Mouse (Mus musculus) cerebellum, adult 9-11 months (tissue): ENCODE measurements at regions not wholly inside any gene's neighbourhood (a gene's known extent, or its start where the extent isn't known, plus 50 kb on each side); places are given as distances from the start of the nearest gene placed in this dataset.
"Not testable (repeated sequence)": the region's sequence is repeated elsewhere in the genome, so short reads cannot be mapped to it uniquely, and the experiment has no call there.

Source experiments
- DNase-seq: peaks from one replicate; pipeline ENCODE4 v3.0.0; 2022

DNA sequence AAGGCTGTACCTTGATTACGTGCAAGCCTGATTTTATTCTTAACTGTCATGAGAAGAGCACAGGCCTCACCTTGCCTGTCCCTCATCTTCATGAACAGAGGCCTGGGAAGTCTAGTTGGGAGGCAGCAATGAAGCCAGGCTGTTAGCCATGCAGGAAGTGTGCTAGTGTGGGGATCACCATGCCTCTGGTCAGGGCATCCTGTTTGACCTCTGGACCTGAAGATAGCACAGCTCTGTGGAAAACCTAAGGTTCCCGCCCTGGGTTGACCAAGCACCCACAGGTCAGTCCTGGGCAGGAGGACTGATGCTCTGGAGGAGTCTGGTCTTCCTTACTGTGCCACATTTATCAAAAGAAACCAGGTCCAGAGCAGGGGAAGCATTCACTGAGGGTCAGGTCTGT lies 157.6 kb downstream of the Gm906 start:
- DNase-seq: no peak

DNA sequence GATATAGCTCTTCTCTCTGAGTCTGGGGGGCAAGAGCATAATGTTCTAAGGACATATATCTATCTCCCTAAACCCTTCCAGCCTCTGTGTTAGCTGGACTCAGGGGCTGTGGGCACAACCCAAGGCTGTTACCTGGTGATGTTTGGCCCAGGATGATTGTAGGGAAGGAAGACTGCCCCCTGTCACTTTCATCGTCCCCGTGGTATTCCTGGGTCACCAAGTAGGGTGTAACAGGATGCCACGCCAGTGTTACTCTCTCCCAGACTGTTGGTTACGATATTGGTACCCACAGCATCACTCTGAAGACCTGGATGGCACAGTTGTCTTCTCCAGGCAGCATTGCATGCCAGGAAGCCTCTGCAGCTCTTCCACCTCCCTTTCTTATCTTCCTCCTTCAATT lies 185.3 kb downstream of the Gm906 start:
- DNase-seq: no peak

DNA sequence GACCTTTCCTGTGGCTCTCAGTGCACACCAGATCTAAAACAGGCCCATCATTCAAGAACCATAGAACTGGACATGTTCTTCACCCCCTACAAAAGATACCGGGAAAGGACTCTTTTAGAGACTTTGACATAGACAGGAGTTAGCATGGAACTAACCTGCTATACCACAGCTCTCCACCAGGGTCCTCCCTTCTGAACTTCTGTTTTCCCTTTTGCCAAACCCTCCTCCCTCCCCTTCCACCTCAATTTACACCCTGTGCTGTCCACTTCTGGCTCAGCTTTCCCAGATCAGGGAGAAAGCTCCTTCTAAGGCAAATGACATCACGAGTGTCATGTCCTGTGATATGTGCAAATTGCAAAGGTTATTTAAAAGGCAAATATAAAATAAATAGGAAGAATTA lies 185.7 kb downstream of the Gm906 start:
- DNase-seq: not testable (repeated sequence)

DNA sequence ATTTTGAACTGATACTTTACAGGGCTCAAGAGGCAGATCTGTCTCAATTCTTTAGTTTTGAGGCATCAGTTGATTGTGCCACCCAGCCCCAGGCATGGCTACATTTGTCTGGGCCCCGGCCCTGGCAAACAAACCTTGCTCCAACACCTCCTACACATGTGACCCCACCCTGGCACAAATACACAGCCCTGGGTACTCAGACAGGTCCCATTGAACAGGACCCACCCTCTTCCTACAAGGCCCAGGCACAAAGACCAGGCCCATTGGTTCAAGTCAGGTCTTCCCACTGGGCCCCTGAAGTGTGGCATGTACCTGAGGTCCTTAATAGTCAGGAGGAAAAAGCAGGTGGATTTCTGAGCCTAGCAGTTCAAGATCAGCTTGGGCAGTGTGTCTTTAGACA lies 190.4 kb downstream of the Gm906 start:
- not testable (repeated sequence) for DNase-seq

DNA sequence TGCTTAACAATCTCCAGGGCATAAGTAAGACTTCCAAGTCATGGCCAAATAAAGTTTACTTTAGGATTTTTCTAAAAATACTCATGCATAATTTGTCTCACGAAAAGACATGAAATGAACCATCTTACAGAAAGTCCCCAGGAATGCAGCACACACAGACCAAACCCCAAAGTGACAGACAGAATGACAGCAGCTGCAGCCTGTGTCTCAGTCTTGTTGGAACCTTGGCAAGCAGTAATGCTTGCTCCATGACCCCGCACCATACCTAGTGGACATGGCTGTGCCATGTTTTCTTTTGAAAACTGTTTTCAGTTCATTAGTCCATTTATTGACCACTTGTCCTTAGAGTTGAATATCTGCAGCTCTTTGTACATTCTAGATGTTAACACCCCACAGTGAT lies 191.1 kb downstream of the Gm906 start:
- not testable (repeated sequence) for DNase-seq

DNA sequence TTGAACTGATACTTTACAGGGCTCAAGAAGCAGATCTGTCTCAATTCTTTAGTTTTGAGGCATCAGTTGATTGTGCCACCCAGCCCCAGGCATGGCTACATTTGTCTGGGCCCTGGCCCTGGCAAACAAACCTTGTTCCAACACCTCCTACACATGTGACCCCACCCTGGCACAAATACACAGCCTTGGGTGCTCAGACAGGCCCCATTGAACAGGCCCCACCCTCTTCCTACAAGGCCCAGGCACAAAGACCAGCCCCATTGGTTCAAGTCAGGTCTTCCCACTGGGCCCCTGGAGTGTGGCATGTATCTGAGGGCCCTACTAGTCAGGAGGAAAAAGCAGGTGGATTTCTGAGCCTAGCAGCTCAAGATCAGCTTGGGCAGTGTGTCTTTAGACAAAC lies 198.4 kb downstream of the Gm906 start:
- not testable (repeated sequence) for DNase-seq

DNA sequence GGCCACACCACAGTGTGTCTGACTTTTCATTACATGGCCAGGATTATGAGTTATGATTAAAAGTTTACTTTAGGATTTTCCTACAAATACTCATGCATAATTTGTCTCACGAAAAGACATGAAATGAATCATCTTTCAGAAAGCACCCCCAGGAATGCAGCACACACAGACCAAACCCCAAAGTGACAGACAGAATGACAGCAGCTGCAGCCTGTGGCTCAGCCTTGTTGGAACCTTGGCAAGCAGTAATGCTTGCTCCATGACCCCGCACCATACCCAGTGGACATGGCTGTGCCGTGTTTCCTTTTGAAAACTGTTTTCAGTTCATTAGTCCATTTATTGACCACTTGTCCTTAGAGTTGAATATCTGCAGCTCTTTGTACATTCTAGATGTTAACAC lies 199.0 kb downstream of the Gm906 start:
- DNase-seq: not testable (repeated sequence)

DNA sequence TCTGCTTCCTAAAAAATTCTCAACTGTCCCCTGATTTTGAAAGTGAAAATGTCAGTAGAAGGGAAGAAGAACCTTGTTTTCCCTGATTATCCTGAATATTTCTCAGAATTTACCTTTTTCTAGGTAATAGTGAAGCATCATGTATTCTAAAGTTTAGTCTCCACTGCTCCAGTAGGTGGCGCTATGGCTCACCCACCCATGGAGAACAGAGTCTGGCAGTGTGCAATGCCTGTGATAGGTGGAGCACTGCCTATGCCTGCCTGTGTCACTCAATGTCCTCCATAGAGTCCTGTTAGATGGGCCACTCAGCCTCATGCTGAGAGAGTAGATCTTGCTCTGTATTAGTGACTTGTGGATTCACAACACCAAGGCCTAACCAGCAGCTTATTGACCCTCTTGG lies 218.4 kb downstream of the Gm906 start:
- no peak for DNase-seq

DNA sequence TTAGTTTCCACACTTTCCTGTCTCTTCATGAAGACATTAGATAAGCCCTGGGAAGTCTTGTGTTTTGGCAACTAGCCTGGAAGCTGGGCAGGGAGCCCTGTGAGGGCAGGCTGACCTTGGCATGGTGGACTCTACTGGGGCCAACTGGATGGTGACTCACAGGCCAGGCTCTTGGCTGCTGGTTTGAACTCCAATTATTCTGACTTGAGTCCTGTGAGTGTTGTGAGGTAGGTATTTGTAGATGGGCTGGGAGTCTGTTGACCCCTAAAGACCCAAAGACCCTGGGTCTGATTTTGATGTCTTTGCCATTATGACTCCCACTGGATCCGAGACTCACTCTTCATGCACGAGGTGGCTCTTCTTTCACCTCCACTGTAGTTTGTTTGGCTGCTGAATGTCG lies 208.9 kb upstream of the Gm30302 start:
- DNase-seq: not testable (repeated sequence)

DNA sequence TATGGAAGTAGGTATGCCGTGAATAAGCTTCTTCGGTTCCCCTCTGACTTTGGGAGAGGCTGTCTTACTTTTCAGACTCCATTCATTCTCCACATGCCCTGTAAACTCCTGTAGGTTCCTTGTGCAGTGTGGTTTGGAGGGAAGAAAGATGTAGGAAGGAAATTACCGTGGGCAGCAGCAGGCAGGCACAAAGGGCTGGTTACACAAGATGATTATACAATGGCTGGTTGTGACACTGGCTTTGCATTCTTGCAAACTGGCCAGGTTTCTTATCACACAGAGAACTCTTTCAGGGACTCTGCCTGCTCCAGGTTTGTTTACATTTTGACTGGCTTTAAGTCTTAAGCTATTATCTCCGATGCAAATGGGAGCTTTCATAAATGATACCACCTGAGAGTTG lies 167.3 kb upstream of the Gm30302 start:
- not testable (repeated sequence) for DNase-seq

DNA sequence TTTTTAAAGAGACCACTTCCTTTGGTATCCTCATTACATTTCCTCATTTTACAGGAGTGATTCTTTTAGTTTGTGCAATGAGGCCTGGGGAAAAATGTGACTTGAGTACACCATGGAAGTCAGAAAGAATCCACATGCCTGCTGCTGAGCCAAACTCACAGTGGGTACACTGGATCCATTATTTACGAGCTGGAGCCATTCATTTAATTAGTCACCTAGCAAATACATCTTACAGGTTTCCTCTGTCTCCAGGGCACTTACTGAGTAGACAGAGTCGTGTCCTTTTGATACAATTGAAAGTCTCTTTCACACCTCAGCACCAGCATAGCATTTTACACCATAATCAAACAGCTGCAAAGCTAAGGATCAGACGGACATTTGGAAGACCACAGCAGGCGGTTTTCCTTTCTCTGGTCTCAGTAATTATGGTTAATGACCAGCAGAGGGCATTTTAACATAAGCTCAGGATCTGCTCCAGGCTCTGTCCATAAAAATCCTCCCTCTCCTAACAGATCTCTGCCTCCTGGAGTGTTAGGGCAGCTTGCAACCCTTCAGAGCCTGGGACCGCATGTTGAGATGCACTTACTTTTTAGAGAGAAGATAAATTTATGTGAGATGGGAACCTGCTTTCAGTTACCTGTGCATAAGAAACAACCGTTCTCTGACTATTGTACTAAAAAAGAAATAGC lies 159.3 kb upstream of the Gm30302 start:
- peak; percentile 16 for DNase-seq

DNA sequence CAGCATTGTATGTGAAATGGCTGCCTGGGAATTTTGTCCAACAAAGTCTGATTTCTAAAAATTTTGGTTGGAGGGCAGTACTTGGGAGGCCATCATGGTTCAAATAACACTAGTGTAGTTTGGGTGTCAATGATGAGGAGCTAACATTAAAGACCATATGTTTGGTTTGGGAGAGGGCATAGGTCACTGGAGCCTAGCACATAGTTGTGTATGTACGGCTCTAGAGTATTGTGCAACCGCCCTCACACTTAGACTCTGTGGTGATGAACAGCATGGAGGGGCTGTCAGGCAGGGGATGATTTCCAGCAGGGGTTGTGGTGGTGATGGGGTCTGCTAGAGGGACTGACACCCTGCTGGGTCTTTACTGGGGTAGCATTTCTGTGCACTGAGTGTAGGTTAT lies 117.0 kb upstream of the Gm30302 start:
- DNase-seq: no peak
